Mouse (Mus musculus): ENCODE data around the gene Slc8a3. TPM values are rescaled to one million over a fixed set of nuclear protein-coding genes. Genes with fewer than 3 reads are reported as not detected.

The Slc8a3 gene
- total RNA-seq, 1 experiment, result 0.09 TPM

- H3K27ac ChIP-seq (ENCODE audit: insufficient read depth, low read depth, low read length, poor library complexity, severe bottlenecking), result no peak overlapping the region
- H3K9ac ChIP-seq (ENCODE audit: insufficient read depth, low read depth, low read length, poor library complexity, severe bottlenecking), result no peak overlapping the region
- no peaks in the 10 kb centered on the region for H3K4me1 ChIP-seq (ENCODE audit: control insufficient read depth in 2 of 2, insufficient read depth in 2 of 2, low read length in 2 of 2, poor library complexity in 1 of 2)
- DNase-seq (ENCODE audit: low read depth, low spot score), result no peak
- no peaks in the 10 kb centered on the region for H3K9me3 ChIP-seq (ENCODE audit: control insufficient read depth, insufficient read depth, low read depth, low read length)
- TF ChIP-seq ZC3H11A (IDR thresholded peaks at IDR 0.05; ENCODE audit: borderline replicate concordance, low read depth, low read length), result no peak
- no peak for TF ChIP-seq CHD2 (IDR thresholded peaks at IDR 0.05; ENCODE audit: low read depth, low read length)
- no peak for TF ChIP-seq HCFC1 (IDR thresholded peaks at IDR 0.05; ENCODE audit: borderline replicate concordance, insufficient read depth, low read length)
- TF ChIP-seq ZNF384 (IDR thresholded peaks at IDR 0.05; ENCODE audit: low read depth, low read length), result no peak
- no peak for TF ChIP-seq MAFK (IDR thresholded peaks at IDR 0.05; ENCODE audit: insufficient read depth, low read depth, low read length)
- in situ Hi-C loops (cut with MboI; ENCODE audit: low sequenced_read_pairs in 2 of 2, unreplicated experiment in 2 of 2), result no loop called here
- H3K4me3 ChIP-seq (ENCODE audit: insufficient read depth in 1 of 2, low read depth in 1 of 2, low read length in 2 of 2, poor library complexity in 1 of 2, severe bottlenecking in 1 of 2), result no peak overlapping the region
- H3K36me3 ChIP-seq (ENCODE audit: control insufficient read depth, insufficient read depth, low read length, poor library complexity, severe bottlenecking), result no peaks in the 10 kb centered on the region
These were observed 135.4 kb downstream of the Slc8a3 start for GRCm38 (mm10) chr12:81197468-81198075.

GRCm38 (mm10) chr12:81193968-81194367 lies 139.0 kb downstream of the Slc8a3 start:
- TF ChIP-seq MAFK (IDR thresholded peaks at IDR 0.05; ENCODE audit: insufficient read depth, low read depth, low read length) (no peak), ZC3H11A (IDR thresholded peaks at IDR 0.05; ENCODE audit: borderline replicate concordance, low read depth, low read length) (no peak), ZNF384 (IDR thresholded peaks at IDR 0.05; ENCODE audit: low read depth, low read length) (no peak), HCFC1 (IDR thresholded peaks at IDR 0.05; ENCODE audit: borderline replicate concordance, insufficient read depth, low read length) (no peak), CHD2 (IDR thresholded peaks at IDR 0.05; ENCODE audit: low read depth, low read length) (no peak)
- Histone ChIP-seq H3K36me3 (ENCODE audit: control insufficient read depth, insufficient read depth, low read length, poor library complexity, severe bottlenecking) (no peaks in the 10 kb centered on the region), H3K4me3 (ENCODE audit: insufficient read depth in 1 of 2, low read depth in 1 of 2, low read length in 2 of 2, poor library complexity in 1 of 2, severe bottlenecking in 1 of 2) (no peak overlapping the region), H3K27ac (ENCODE audit: insufficient read depth, low read depth, low read length, poor library complexity, severe bottlenecking) (no peak overlapping the region), H3K9me3 (ENCODE audit: control insufficient read depth, insufficient read depth, low read depth, low read length) (no peaks in the 10 kb centered on the region), H3K4me1 (ENCODE audit: control insufficient read depth in 2 of 2, insufficient read depth in 2 of 2, low read length in 2 of 2, poor library complexity in 1 of 2) (no peaks in the 10 kb centered on the region), H3K9ac (ENCODE audit: insufficient read depth, low read depth, low read length, poor library complexity, severe bottlenecking) (no peak overlapping the region)
- no peak for DNase-seq (ENCODE audit: low read depth, low spot score)
- in situ Hi-C loops (cut with MboI; ENCODE audit: low sequenced_read_pairs in 2 of 2, unreplicated experiment in 2 of 2), result no loop called here

- no peak overlapping the region for H3K9ac ChIP-seq (ENCODE audit: insufficient read depth, low read depth, low read length, poor library complexity, severe bottlenecking)
- in situ Hi-C loops (cut with MboI; ENCODE audit: low sequenced_read_pairs in 2 of 2, unreplicated experiment in 2 of 2), result loop anchor here (10.0 kb wide), 1 partner anchor 205 kb away; no protein-coding TSS in a partner anchor
- peaks cover 3% of the 10 kb centered on the region; the same call in 1 of the 2 replicates for H3K36me3 ChIP-seq (ENCODE audit: control insufficient read depth, insufficient read depth, low read length, poor library complexity, severe bottlenecking)
- no peak for TF ChIP-seq ZC3H11A (IDR thresholded peaks at IDR 0.05; ENCODE audit: borderline replicate concordance, low read depth, low read length)
- TF ChIP-seq MAFK (IDR thresholded peaks at IDR 0.05; ENCODE audit: insufficient read depth, low read depth, low read length), result no peak
- no peak for TF ChIP-seq HCFC1 (IDR thresholded peaks at IDR 0.05; ENCODE audit: borderline replicate concordance, insufficient read depth, low read length)
- no peak for TF ChIP-seq CHD2 (IDR thresholded peaks at IDR 0.05; ENCODE audit: low read depth, low read length)
- no peak overlapping the region for H3K4me3 ChIP-seq (ENCODE audit: insufficient read depth in 1 of 2, low read depth in 1 of 2, low read length in 2 of 2, poor library complexity in 1 of 2, severe bottlenecking in 1 of 2)
- no peaks in the 10 kb centered on the region for H3K9me3 ChIP-seq (ENCODE audit: control insufficient read depth, insufficient read depth, low read depth, low read length)
- H3K27ac ChIP-seq (ENCODE audit: insufficient read depth, low read depth, low read length, poor library complexity, severe bottlenecking), result no peak overlapping the region
- no peak for DNase-seq (ENCODE audit: low read depth, low spot score)
- no peaks in the 10 kb centered on the region for H3K4me1 ChIP-seq (ENCODE audit: control insufficient read depth in 2 of 2, insufficient read depth in 2 of 2, low read length in 2 of 2, poor library complexity in 1 of 2)
These were observed 143.3 kb downstream of the Slc8a3 start for GRCm38 (mm10) chr12:81189636-81190035.

- DNase-seq (ENCODE audit: low read depth, low spot score), result no peak
- H3K9me3 ChIP-seq (ENCODE audit: control insufficient read depth, insufficient read depth, low read depth, low read length), result no peaks in the 10 kb centered on the region
- in situ Hi-C loops (cut with MboI; ENCODE audit: low sequenced_read_pairs in 2 of 2, unreplicated experiment in 2 of 2), result loop anchor here (10.0 kb wide), 1 partner anchor 204 kb away; no protein-coding TSS in a partner anchor
- H3K9ac ChIP-seq (ENCODE audit: insufficient read depth, low read depth, low read length, poor library complexity, severe bottlenecking), result no peak overlapping the region
- H3K4me3 ChIP-seq (ENCODE audit: insufficient read depth in 1 of 2, low read depth in 1 of 2, low read length in 2 of 2, poor library complexity in 1 of 2, severe bottlenecking in 1 of 2), result no peak overlapping the region
- no peaks in the 10 kb centered on the region for H3K4me1 ChIP-seq (ENCODE audit: control insufficient read depth in 2 of 2, insufficient read depth in 2 of 2, low read length in 2 of 2, poor library complexity in 1 of 2)
- peaks cover 3% of the 10 kb centered on the region; the same call in 1 of the 2 replicates for H3K36me3 ChIP-seq (ENCODE audit: control insufficient read depth, insufficient read depth, low read length, poor library complexity, severe bottlenecking)
- no peak overlapping the region for H3K27ac ChIP-seq (ENCODE audit: insufficient read depth, low read depth, low read length, poor library complexity, severe bottlenecking)
- no peak for TF ChIP-seq ZC3H11A (IDR thresholded peaks at IDR 0.05; ENCODE audit: borderline replicate concordance, low read depth, low read length)
- no peak for TF ChIP-seq CHD2 (IDR thresholded peaks at IDR 0.05; ENCODE audit: low read depth, low read length)
- no peak for TF ChIP-seq ZNF384 (IDR thresholded peaks at IDR 0.05; ENCODE audit: low read depth, low read length)
- no peak for TF ChIP-seq MAFK (IDR thresholded peaks at IDR 0.05; ENCODE audit: insufficient read depth, low read depth, low read length)
- no peak for TF ChIP-seq HCFC1 (IDR thresholded peaks at IDR 0.05; ENCODE audit: borderline replicate concordance, insufficient read depth, low read length)
These were observed 144.0 kb downstream of the Slc8a3 start for GRCm38 (mm10) chr12:81188996-81189395.
